Mouse (Mus musculus): Measurements from ENCODE around the gene Cd4.
A peak's percentile ranks its signal among the peaks of the same experiment; 100 is the strongest.
"Not testable (repeated sequence)": the region's sequence is repeated elsewhere in the genome, so short reads cannot be mapped to it uniquely, and the experiment has no call there.

The Cd4 gene

DNA sequence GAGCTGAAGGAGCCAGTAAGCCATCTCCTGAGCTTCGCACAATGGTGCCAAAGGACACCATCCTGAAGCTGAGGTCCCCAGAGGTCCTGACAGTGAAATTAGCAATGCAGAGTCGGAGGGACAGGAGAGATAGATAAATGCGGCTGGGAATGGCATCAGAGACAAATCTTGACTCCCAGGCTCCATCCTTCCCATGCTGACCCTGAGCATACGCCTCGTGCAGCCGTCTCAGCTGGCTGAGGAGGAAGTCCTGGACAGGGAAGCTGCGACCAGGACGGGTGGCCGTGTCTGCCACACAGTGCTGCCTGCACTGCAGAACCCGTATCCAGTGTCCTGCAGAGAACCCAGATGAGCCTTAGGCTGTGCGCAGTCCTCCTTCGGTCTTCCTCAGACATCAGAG lies 33.4 kb downstream of the Cd4 start:
- no peak for ATAC-seq (ENCODE audit: low TSS enrichment)

DNA sequence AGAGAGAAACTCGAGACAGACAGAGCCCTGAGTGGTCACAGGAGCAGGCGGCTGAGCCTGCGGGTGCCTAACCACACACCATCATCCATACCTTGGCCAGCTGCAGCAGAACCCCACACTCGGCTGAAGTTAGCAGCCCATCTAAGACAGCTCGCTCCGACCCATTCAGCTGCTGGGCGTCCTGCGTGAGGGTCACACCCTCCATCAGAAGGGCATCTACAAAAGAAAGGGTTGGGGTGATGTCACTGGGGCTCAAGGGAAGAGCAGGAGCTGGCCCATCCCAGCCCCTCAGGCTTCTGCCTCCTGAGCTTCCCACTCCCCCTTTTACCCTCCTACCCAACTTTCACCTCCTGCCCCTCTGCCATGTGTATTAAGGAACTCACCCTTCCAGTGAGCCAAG lies 37.5 kb downstream of the Cd4 start:
- ATAC-seq (ENCODE audit: low TSS enrichment) = no peak

GRCm38 (mm10) chr6:124847305-124847704 lies 40.7 kb downstream of the Cd4 start:
- peak; percentile 92 for ATAC-seq (ENCODE audit: low TSS enrichment)

- ATAC-seq (ENCODE audit: low TSS enrichment) = no peak
Observed at GRCm38 (mm10) chr6:124840241-124841167, 47.5 kb downstream of the Cd4 start, which contains the start of gene Gnb3. Gene Gnb3, minus strand, starts transcription at chr6:124840275.

DNA sequence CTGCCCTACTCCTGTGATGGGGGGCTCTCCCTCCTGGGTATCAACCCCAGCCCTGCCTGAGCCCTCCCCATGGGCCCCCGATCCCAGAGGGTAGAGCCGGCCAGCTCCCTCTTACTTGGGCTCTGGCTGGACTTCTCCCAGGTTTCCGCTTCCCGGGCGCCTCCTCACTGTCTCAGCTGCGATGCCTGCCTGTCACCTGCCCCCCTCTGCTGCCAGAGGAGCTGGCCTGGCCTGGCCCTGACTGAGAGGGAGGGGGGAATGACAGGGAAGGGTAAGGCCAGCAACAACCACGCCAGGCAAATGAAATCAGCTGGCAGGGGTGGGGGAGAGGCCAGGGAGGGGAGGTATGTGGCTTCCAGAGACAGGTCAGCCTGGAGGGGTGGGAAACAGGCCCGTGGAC lies 48.2 kb downstream of the Cd4 start:
- no peak for ATAC-seq (ENCODE audit: low TSS enrichment)

GRCm38 (mm10) chr6:124836411-124836810 lies 51.6 kb downstream of the Cd4 start:
- ATAC-seq (ENCODE audit: low TSS enrichment) = 0 out of 2 replicates have a peak, but pooled peaks have one; percentile 24

DNA sequence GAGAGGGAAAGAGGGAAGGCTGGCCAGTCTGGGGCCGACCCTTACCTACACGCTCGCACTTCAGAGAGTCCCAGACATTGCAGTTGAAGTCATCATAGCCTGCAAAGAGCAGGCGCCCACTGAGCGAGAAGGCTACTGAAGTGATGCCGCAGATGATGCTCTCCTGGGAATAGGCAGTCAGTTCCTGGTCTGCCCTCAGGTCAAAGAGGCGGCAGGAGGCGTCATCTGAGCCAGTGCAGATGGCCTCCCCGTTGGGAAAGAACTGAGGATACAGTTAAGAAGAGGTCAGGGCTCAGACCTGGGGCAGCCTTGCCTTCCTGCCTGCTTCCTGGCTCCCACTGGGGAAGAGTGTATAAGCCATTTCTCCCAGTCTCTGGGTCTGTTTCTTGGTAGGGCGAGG lies 52.5 kb downstream of the Cd4 start:
- ATAC-seq (ENCODE audit: low TSS enrichment) = no peak

- ATAC-seq (ENCODE audit: low TSS enrichment) = no peak
Observed at GRCm38 (mm10) chr6:124834512-124835081, 53.4 kb downstream of the Cd4 start.

- ATAC-seq (ENCODE audit: low TSS enrichment) = no peak
Observed at GRCm38 (mm10) chr6:124831649-124832048, 56.4 kb downstream of the Cd4 start.

DNA sequence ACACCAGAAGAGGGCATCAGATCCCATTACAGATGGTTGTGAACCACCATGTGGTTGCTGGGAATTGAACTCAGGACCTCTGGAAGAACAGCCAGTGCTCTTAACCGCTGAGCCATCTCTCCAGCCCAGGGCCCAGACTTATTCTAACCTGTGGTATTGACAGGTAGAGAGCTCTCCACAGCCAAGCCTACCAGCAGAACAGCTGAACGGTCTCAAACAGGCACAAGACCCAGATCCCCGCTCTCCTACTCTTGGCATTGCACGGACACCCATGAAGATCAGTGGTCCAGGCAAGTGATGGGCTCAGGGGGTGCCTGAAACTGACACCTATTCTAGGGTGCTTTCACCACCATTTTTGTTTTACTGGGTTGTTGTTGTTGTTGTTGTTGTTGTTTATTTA lies 56.8 kb downstream of the Cd4 start:
- not testable (repeated sequence) for ATAC-seq (ENCODE audit: low TSS enrichment)

DNA sequence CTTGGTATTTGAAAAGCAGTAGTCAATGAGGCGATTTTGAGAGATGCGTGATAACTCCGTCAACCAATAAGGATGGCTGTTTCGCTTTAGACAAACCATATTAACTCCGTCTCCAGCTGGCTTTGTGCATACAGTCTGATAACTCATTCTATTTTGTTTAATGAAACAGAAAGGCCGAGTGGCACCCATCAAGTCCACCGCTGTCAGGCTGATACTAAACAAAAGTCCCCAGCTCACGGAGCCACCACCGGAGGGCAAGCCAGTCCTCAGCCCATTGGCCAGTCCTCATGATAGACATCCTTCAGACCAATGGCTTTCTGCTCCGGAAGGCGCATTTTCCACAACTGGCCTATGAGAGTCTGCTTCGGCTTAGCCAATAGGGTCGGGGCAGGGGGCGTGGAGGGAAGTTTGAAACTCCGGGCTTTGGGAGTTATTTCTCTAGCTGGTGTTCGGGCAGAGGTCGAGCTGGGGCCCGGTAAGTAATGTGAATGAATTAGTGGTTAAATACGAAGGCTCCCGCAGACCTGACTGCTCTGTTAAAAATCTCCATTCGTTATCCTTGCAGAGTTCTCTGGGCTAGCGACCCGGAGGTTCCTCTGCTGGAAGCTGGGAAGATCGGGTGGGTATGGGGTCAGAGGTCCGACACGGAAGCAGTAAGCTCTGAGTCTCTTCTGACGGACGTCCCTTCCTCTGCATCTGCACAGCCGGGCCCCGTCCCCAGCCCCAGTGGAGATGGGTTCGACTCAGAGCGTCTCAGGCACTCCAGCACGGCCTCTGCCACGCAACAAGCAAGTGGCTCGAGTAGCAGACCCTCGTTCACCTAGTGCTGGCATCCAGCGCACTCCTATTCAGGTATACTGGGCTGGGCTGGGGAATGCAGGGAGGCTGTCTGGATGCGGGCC lies 58.0 kb downstream of the Cd4 start:
- peak; percentile 76 for ATAC-seq (ENCODE audit: low TSS enrichment)

DNA sequence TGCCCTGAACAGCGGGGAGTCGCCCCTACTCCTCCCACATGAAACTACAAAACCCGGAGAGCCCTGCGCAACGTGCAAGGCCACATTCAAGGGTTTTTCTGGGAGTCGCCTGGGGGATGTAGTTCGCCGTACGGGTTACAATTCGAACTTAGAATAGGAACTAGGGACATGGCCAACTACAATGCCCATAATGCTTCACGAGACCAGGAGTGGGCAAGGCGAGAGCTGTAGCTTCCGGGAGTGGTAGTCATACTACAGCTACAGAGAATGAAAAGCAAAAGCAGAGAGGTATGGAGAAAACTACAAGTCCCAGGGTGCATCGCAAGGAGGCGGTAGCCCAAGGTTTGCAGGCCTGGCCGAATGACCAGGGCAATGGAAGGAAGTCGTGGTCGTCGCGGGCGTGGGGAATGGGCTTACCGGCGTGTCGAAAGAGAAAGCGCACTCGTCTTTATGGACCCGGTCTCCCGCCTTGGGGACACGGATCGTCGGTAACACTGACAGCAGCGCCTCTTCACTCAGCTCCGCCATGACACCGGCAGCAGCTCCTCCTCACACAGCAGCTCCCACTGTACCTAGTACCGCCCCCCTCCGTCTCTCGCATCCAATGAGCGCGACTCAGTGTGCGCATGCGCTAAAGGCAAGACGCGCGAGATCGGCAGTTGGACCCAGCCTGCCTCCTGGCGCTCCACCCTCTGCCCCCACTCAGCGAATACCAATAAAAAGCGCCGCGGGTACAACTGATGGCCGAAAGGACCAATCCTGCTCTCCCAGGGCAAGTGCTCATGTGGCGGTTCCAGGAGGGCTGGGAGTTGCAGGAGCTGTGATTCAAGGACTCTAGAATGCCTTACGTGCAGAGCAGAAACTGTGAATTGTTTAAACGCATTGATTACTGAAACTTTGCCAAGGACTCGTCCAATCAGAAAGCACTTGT lies 58.9 kb downstream of the Cd4 start, which contains the start of the genes Usp5 and Cdca3:
Gene Usp5 (minus strand): TSS at position 617 of the 931 bp plus-strand sequence.
Gene Cdca3 (plus strand): TSS at position 680 of the 931 bp plus-strand sequence.
- peak; percentile 83 for ATAC-seq (ENCODE audit: low TSS enrichment)

- no peak for ATAC-seq (ENCODE audit: low TSS enrichment)
Observed at GRCm38 (mm10) chr6:124828101-124828592, 59.9 kb downstream of the Cd4 start.

DNA sequence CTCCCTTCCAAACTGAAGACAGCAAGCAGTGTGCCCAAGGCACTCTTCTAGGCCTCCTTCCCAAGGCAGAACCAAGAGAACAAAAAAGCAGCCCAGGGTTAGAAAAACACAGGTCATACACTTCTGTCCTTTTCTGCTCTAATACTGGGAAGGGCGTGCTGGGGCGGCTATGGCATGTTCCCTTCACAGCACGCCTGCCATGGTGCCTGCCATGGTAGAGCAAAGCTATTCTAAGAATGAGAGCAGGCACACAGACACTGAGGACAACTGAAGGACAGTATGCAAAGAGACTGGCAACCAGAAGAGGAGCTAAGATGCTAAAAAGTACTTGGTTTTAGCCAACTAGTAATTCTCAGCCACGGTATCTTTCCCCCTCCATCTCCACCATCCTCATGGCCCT lies 66.0 kb downstream of the Cd4 start:
- no peak for ATAC-seq (ENCODE audit: low TSS enrichment)

DNA sequence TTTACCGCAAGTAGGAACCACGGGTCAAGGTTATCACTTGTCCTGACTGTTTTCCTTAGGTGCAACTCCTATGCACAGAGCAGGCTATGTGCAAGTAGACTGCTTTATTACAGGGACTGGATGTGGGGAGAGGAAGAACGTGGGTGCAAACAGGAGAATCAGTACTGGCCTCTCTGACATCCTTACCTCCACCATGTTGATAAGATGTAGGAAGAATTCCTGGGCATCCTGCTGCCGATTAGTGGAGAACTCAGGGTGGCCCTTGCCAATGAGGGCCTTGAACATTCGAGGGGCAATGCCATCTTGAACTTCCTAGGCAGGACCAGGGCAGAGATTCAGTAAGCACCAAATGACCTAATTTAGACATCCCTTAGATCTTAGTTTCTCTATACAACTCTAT lies 67.1 kb downstream of the Cd4 start:
- no peak for ATAC-seq (ENCODE audit: low TSS enrichment)

DNA sequence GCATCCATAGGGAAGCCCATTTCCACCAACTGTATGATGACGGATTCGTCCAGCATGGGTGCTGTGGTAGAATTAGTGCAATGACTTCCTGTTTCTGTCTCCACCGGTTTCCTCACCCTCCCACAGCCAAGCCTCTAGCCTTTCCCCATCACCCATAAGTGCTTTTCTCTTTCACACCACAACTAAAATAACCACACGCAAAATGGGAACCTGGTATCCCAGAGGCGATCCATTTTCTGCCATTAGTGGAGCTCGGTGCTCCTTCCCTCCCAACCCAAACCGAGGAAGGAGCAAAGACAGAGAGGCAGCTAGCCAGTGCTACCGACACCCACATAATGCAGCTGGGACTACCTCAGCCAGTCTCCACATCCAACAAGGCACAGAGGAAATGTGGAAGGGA lies 70.0 kb downstream of the Cd4 start:
- ATAC-seq (ENCODE audit: low TSS enrichment) = peak; percentile 60

- ATAC-seq (ENCODE audit: low TSS enrichment) = no peak
Observed at GRCm38 (mm10) chr6:124817563-124817962, 70.5 kb downstream of the Cd4 start.

GRCm38 (mm10) chr6:124817125-124817524 lies 70.9 kb downstream of the Cd4 start:
- no peak for ATAC-seq (ENCODE audit: low TSS enrichment)

DNA sequence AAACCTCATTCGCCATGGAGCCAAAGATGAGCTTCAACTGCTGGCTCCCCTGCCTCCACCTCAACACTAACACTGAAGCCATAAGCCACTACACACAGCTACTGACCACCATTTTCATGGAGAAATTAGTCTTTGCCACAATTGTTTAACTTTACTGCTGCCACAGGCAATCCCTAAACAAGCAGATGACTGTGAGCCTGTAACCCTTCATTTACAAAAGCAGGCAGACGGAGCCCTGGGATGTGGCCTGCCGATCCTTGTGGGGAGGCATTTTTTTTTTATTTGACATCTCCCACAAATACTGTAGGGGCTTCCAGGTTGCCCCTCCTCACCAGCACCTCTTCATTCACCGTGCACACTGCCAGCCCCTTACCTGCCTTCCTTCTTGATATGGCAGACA lies 71.4 kb downstream of the Cd4 start:
- no peak for ATAC-seq (ENCODE audit: low TSS enrichment)

DNA sequence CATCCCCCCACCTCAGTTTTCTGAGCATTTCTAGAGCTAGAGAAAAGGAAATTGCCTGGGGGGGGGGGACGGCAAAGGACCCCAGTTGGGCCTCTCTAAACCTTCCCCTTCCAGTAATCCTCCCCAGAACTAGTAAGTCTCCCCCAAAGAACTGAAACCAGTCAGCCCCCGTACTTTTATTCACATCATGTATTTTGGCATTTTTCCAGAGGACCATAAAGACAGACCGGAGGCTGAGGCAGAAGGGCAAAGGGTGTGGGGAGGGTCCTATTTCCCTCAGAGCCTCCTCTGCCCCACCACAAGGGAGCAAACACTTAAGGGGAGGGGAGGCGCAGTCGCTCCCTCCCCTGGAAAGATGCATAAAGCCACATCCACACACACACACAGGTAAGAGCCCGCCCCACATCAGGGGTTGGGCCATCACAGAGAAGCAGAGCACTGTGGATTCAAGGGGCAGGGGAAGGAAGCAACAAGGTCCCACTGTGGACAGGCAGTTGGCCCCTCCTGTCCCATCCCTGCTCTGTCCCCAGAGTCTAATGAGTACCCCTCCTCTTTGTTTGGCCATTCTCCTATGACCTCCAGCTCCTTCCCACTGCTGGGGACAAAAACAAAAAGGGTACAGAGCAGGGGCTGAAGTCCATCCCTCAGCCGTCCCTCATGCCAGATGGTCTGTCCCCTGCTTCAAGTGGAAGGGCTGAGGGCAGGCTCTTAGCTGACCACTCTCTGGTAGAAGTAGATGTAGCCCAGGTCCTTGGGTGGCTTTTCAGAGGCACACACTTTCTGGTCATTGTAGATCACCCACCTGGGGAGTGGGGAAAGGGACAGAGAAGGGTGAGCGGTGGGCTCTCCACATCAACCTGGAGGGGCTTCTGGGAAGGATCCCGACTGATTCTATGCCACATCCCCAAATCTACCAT lies 72.9 kb downstream of the Cd4 start:
- ATAC-seq (ENCODE audit: low TSS enrichment) = no peak

All from frontal cortex, adult (tissue).